Mouse (Mus musculus): ENCODE measurements around the gene Terb2. TPM values are rescaled to one million over a fixed set of nuclear protein-coding genes. Genes with fewer than 3 reads are reported as not detected.
A peak's percentile ranks its signal among the peaks of the same experiment; 100 is the strongest.

Gene Terb2
- polyA plus RNA-seq, 1 experiment = not detected

- no peaks in the 10 kb centered on the region; the same call in 1 of the 2 replicates for H3K4me1 ChIP-seq (ENCODE audit: control insufficient read depth, insufficient read depth, low read length)
- no peak overlapping the region for H3K4me3 ChIP-seq (replicated peaks; ENCODE audit: extremely low read depth, low read depth, low read length)
- no peak for DNase-seq
- TF ChIP-seq CTCF (IDR thresholded peaks at IDR 0.05; ENCODE audit: insufficient read depth, low read length) = no peak
- no peak for TF ChIP-seq POLR2A (IDR thresholded peaks at IDR 0.05; ENCODE audit: borderline replicate concordance, extremely low read depth, low read depth, low read length)
Observed at GRCm38 (mm10) chr2:122236321-122236720, 50.2 kb downstream of the Terb2 start.

GRCm38 (mm10) chr2:122237891-122238470 is 51.9 kb downstream of the Terb2 start:
- no peak overlapping the region for H3K4me3 ChIP-seq (replicated peaks; ENCODE audit: extremely low read depth, low read depth, low read length)
- H3K4me1 ChIP-seq (ENCODE audit: control insufficient read depth, insufficient read depth, low read length) = no peaks in the 10 kb centered on the region; the same call in 1 of the 2 replicates
- 62% methylated on average over 2 of the region's 2 CpGs for WGBS
- no peak for DNase-seq
- TF ChIP-seq CTCF (IDR thresholded peaks at IDR 0.05; ENCODE audit: insufficient read depth, low read length) (no peak), POLR2A (IDR thresholded peaks at IDR 0.05; ENCODE audit: borderline replicate concordance, extremely low read depth, low read depth, low read length) (no peak)

- TF ChIP-seq POLR2A (IDR thresholded peaks at IDR 0.05; ENCODE audit: borderline replicate concordance, extremely low read depth, low read depth, low read length) (no peak), CTCF (IDR thresholded peaks at IDR 0.05; ENCODE audit: insufficient read depth, low read length) (no peak)
- no peak for DNase-seq
- Histone ChIP-seq H3K4me3 (replicated peaks; ENCODE audit: extremely low read depth, low read depth, low read length) (no peak overlapping the region), H3K4me1 (ENCODE audit: control insufficient read depth, insufficient read depth, low read length) (no peaks in the 10 kb centered on the region; the same call in 1 of the 2 replicates)
Observed at GRCm38 (mm10) chr2:122240735-122241134, 54.7 kb downstream of the Terb2 start.

GRCm38 (mm10) chr2:122241226-122241625 is 55.2 kb downstream of the Terb2 start:
- no peak for DNase-seq
- H3K4me1 ChIP-seq (ENCODE audit: control insufficient read depth, insufficient read depth, low read length) = no peaks in the 10 kb centered on the region; the same call in 1 of the 2 replicates
- no peak overlapping the region for H3K4me3 ChIP-seq (replicated peaks; ENCODE audit: extremely low read depth, low read depth, low read length)
- TF ChIP-seq POLR2A (IDR thresholded peaks at IDR 0.05; ENCODE audit: borderline replicate concordance, extremely low read depth, low read depth, low read length) (no peak), CTCF (IDR thresholded peaks at IDR 0.05; ENCODE audit: insufficient read depth, low read length) (no peak)
- WGBS = 81% methylated on average over 4 of the region's 4 CpGs

- DNase-seq = no peak
- 42% methylated on average over 6 of the region's 6 CpGs for WGBS
- H3K4me1 ChIP-seq (ENCODE audit: control insufficient read depth, insufficient read depth, low read length) = no peaks in the 10 kb centered on the region; the same call in 1 of the 2 replicates
- TF ChIP-seq POLR2A (IDR thresholded peaks at IDR 0.05; ENCODE audit: borderline replicate concordance, extremely low read depth, low read depth, low read length) = no peak
- H3K4me3 ChIP-seq (replicated peaks; ENCODE audit: extremely low read depth, low read depth, low read length) = no peak overlapping the region
Observed at GRCm38 (mm10) chr2:122241935-122242334, 55.9 kb downstream of the Terb2 start.

GRCm38 (mm10) chr2:122243671-122244131 is 57.6 kb downstream of the Terb2 start:
- Histone ChIP-seq H3K4me1 (ENCODE audit: control insufficient read depth, insufficient read depth, low read length) (no peaks in the 10 kb centered on the region; the same call in 1 of the 2 replicates), H3K4me3 (replicated peaks; ENCODE audit: extremely low read depth, low read depth, low read length) (no peak overlapping the region)
- TF ChIP-seq POLR2A (IDR thresholded peaks at IDR 0.05; ENCODE audit: borderline replicate concordance, extremely low read depth, low read depth, low read length) (no peak), CTCF (IDR thresholded peaks at IDR 0.05; ENCODE audit: insufficient read depth, low read length) (peak; percentile 95)
- WGBS = 1% methylated on average over 3 of the region's 3 CpGs
- DNase-seq = peak; percentile 73

GRCm38 (mm10) chr2:122247786-122248185 is 61.7 kb downstream of the Terb2 start:
- 79% methylated on average over 10 of the region's 10 CpGs for WGBS
- Histone ChIP-seq H3K4me3 (replicated peaks; ENCODE audit: extremely low read depth, low read depth, low read length) (no peak overlapping the region), H3K4me1 (ENCODE audit: control insufficient read depth, insufficient read depth, low read length) (no peaks in the 10 kb centered on the region; the same call in 1 of the 2 replicates)
- TF ChIP-seq CTCF (IDR thresholded peaks at IDR 0.05; ENCODE audit: insufficient read depth, low read length) = no peak
- no peak for TF ChIP-seq POLR2A (IDR thresholded peaks at IDR 0.05; ENCODE audit: borderline replicate concordance, extremely low read depth, low read depth, low read length)
- DNase-seq = no peak

GRCm38 (mm10) chr2:122255997-122256396 is 69.9 kb downstream of the Terb2 start:
- whole genome bisulfite sequencing = 93% methylated on average over 5 of the region's 5 CpGs
- TF ChIP-seq CTCF (IDR thresholded peaks at IDR 0.05; ENCODE audit: insufficient read depth, low read length) (no peak), POLR2A (IDR thresholded peaks at IDR 0.05; ENCODE audit: borderline replicate concordance, extremely low read depth, low read depth, low read length) (no peak)

More at GRCm38 (mm10) chr2:122255997-122256396, 69.9 kb downstream of the Terb2 start:
- Histone ChIP-seq H3K4me3 (replicated peaks; ENCODE audit: extremely low read depth, low read depth, low read length) (no peak overlapping the region), H3K4me1 (ENCODE audit: control insufficient read depth, insufficient read depth, low read length) (no peaks in the 10 kb centered on the region)
- no peak for DNase-seq

Other genes with a start within 250 kb of the Terb2 start
- 4.6 and 5.8 TPM in 2 replicates for gene Ctdspl2, start 230.3 kb upstream of the Terb2 start, polyA plus RNA-seq (2012; rRNA removed)
- not detected in 2 replicates for gene Mageb3, start 230.2 kb upstream of the Terb2 start, polyA plus RNA-seq (2012; rRNA removed)
- 3.1 and 3.9 TPM in 2 replicates for gene Eif3j1, start 157.7 kb upstream of the Terb2 start, polyA plus RNA-seq (2012; rRNA removed)
- gene Spg11, start 67.9 kb upstream of the Terb2 start, polyA plus RNA-seq (2012; rRNA removed) = 7.4 and 9.2 TPM in 2 replicates
- 1,104 and 1,411 TPM in 2 replicates for gene B2m, start 38.6 kb upstream of the Terb2 start, polyA plus RNA-seq (2012; rRNA removed)
- gene Trim69, start 25.6 kb upstream of the Terb2 start, polyA plus RNA-seq (2012; rRNA removed) = 0.08 TPM in 1 of 2 replicates, not detected in the other
- gene Patl2, start 83 bp upstream of the Terb2 start, polyA plus RNA-seq (2012; rRNA removed) = 0.07 TPM in 1 of 2 replicates, not detected in the other
- gene Sord, start 48.5 kb downstream of the Terb2 start, polyA plus RNA-seq (2012; rRNA removed) = 15.3 and 21.9 TPM in 2 replicates
- 0.68 and 0.72 TPM in 2 replicates for gene Duox2, start 112.2 kb downstream of the Terb2 start, polyA plus RNA-seq (2012; rRNA removed)
- 0.50 and 0.75 TPM in 2 replicates for gene Duoxa2, start 112.6 kb downstream of the Terb2 start, polyA plus RNA-seq (2012; rRNA removed)
- 0.23 and 9.9 TPM in 2 replicates for gene Duoxa1, start 127.5 kb downstream of the Terb2 start, polyA plus RNA-seq (2012; rRNA removed)
- 2.7 TPM in 1 of 2 replicates, not detected in the other for gene Duox1, start 129.4 kb downstream of the Terb2 start, polyA plus RNA-seq (2012; rRNA removed)
- gene Shf, start 182.9 kb downstream of the Terb2 start, polyA plus RNA-seq (2012; rRNA removed) = 4.5 and 6.4 TPM in 2 replicates
- gene Slc28a2, start 240.2 kb downstream of the Terb2 start, polyA plus RNA-seq (2012; rRNA removed) = 1.5 and 2.7 TPM in 2 replicates